Mouse (Mus musculus) cerebellum, postnatal 4 days (tissue): ENCODE measurements at regions not wholly inside any gene's neighbourhood (a gene's known extent, or its start where the extent isn't known, plus 50 kb on each side); places are given as distances from the start of the nearest gene placed in this dataset.

ENCODE experiments used
- DNase-seq, 2 experiments: peaks; one replicate each; pipeline ENCODE4 v3.0.0; 2022; ENCODE audit warnings: low spot score in 2 of 2, mixed read lengths in 1 of 2

GRCm38 (mm10) chr13:118849541-118849940 is 179.9 kb downstream of the Fgf10 start:
- DNase-seq: no peak

- no peak for DNase-seq
Measured at GRCm38 (mm10) chr13:118850708-118851107, 181.1 kb downstream of the Fgf10 start.

GRCm38 (mm10) chr13:118886339-118886810 is 216.8 kb downstream of the Fgf10 start:
- no peak for DNase-seq

- no peak for DNase-seq
Measured at GRCm38 (mm10) chr13:118895079-118895478, 225.5 kb downstream of the Fgf10 start.

DNA sequence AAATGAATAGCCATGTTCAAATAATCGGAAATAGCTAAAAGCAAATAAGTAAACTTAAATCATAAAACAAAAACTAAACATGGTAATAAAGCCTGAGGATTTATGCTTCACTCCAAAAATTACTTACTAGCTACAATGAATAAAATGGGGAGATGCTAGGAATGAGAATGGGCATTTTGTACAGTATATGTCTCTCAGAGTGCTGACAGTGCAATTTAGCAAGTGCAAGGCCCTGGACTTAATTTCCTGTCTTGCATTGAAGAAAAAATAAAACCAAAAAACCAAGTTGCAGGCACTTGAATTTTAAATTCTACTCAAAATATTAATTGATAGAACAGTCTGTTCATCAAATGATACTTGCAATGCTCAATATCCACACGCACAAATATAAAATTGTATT is 232.4 kb downstream of the Fgf10 start:
- no peak for DNase-seq

DNA sequence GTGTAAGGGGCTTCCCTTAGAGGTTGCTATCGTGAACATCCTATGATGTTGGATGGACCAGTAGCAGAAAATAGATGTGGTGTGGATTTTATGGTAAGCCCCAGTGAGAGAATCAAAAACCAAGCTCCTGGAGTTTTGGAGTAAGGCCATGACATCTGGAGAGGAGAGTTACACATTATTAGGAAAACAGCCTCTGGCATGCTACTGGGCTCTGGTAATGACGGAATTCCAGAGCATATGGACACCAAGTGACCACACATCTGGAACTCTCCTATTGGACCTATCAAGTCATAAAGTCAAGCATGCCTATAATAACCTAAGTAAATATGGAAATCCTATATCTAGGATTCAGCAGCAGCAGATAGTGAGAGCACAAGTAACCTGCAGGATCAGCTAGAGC is 240.8 kb downstream of the Fgf10 start:
- no peak for DNase-seq

GRCm38 (mm10) chr13:118940786-118941185 is 271.2 kb downstream of the Fgf10 start:
- DNase-seq: no peak

- no peak for DNase-seq
Measured at GRCm38 (mm10) chr13:118966120-118966676, 296.6 kb downstream of the Fgf10 start.

- DNase-seq: no peak
Measured at GRCm38 (mm10) chr13:118967707-118968106, 298.1 kb downstream of the Fgf10 start.

DNA sequence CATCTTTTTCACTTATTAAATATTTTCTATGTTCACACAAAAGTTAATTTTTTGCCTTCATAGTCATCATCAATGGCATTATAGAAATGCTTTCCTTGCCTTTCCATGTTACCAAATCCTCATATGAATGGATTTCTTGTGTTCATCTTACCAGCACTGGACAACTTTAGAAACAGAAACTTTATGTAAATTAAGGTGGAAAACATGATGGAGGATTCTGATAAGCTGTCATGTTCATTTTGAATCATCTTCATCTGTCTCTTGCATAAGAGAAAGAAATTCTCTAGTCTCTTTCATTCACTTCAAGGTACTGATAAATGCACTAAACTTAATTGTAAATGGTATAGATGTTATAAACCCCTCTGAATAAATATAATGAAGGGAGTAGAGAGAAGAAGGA is 305.4 kb downstream of the Fgf10 start:
- DNase-seq: no peak

DNA sequence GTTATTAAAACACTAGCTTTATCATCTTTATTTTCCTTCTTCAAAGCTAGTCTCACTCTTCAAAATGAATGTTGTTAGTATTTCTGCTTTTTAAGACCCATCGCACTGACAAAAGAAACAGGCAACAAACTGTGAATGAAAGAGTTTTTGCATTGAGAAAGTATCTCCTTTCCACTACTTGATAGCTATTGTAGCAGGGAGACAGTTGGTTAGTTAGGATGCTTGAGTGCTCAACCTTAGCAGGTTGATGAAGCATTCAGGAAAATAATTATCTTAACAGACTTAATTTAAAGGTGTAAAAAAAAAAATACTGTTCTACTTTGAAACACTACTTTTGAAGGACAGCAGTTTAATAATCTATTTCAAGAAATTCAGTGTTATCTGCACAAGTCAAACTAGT is 305.9 kb downstream of the Fgf10 start:
- DNase-seq: no peak

- DNase-seq: no peak
Measured at GRCm38 (mm10) chr13:118979505-118979904, 309.9 kb downstream of the Fgf10 start.

DNA sequence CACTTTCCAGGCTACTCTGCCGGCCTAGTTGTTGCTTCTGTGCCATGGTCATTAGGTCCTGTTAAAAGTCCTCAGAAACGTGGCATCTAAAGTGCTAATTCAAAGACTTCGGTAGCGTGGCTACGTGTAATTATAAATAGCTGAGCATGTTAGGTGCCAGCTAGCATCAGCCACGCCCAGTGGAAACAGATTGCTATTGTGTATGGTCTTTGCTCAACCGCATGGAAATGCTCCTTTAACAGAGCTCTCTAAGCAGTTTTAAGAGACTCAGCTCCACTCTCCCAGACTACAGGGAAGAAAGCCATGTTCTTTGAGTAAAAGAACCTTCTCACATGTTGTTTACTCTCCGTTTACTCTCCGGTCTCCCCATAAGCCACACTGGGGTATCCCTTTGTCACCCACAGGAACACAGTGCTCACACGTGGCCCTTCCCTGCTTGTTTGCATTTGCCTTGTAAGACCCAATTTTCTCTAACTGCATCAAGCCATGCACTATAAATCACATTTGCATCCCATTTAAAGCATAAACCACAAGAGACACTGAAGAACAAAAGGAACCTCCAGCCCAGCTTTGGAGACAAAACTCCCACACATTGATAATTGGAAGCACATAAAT is 311.7 kb downstream of the Fgf10 start:
- no peak for DNase-seq

DNA sequence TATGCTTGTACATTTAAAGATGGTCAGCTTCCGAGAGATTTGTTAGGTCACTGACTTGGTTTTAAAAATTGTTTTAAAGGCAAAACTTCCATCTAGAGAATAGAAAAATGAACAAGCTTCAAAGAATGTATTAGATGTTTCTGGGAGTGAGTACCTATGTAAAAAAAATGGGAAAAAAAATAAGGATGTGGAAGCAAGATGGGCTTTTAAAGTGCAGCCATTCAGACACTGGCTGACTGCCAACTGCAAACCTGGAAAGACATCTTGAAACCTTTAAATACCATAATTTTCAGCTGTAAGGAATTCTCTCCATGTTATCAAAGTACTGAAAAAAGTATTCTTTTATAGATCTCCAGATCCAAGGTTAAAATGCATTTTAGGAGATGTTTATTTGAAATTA is 315.7 kb downstream of the Fgf10 start:
- DNase-seq: no peak

GRCm38 (mm10) chr13:119025305-119025975 is 355.8 kb downstream of the Fgf10 start:
- DNase-seq: no peak

GRCm38 (mm10) chr13:119039616-119040015 is 370.0 kb downstream of the Fgf10 start:
- DNase-seq: no peak

GRCm38 (mm10) chr13:119045112-119045511 is 375.5 kb downstream of the Fgf10 start:
- DNase-seq: no peak

GRCm38 (mm10) chr13:119068745-119069580 is 359.4 kb upstream of the Paip1 start:
- no peak for DNase-seq

DNA sequence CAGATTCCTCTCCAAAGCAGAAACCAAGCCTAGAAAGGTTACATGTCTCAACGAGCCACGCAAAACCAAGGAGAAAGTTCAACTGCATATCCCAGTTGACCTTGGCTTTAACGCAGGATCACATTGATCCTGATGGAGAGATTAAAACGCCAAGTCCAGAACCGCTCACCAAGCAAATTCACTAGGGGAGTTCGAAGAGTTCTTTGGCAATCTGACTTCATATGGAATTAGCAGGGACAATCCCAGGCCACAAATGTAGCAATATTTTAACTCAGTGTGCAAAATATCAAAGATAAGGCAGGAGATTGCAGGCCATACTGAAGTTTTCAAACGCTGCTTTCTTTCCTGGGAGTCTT is 358.8 kb upstream of the Paip1 start:
- DNase-seq: no peak

DNA sequence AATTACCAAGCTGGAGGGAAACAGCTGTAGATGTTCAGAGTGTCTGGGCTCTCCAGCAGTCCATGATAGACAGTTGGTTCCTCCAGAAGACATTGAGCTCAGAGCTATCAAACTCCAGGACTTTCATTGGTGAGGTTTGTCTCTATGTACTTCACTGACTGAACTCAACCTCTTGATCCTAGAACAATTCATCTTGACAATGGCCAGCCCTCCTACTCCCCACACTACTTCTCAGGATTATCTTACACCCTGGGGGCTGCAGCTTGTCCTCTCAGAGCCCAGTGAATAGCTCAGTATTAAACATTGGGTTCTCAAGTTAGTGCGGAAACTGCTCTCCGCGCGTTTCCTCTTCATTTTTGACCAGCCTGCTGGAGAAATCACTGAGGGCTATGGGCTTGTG is 349.2 kb upstream of the Paip1 start:
- no peak for DNase-seq

GRCm38 (mm10) chr13:119081691-119082090 is 346.7 kb upstream of the Paip1 start:
- no peak for DNase-seq

GRCm38 (mm10) chr13:119117906-119118305 is 310.5 kb upstream of the Paip1 start:
- DNase-seq: no peak
